Mouse (Mus musculus): ENCODE results near the gene Npc2.

DNA sequence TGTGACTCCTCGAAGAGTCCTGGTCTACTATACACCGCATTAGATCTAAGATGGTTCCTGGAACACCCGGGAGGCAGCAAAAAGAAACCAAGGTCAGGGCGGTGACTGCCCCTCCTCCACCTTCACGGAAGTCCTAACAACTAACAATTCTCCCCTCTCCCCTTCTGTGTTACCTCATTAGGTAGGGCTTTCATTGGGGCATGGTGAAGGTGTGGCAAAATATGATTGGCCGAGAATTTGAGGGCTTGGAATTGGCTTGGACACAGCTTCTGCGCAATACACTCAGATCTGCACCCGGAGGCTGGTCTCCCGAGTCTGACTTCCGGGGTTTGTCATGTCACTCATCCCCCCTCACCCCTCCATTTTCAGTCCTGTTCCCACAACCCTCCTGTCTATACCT lies 44.5 kb downstream of the Npc2 start:
- TF ChIP-seq CTCF (IDR thresholded peaks at IDR 0.05; ENCODE audit: low read depth) (no peak), EP300 (IDR thresholded peaks at IDR 0.05; ENCODE audit: low read depth) (no peak)
